Mouse (Mus musculus): Measurements from ENCODE around the gene Sox5.

GRCm38 (mm10) chr6:144297131-144297530 lies 484.6 kb downstream of the Sox5 start:
- no peak for TF ChIP-seq CTCF (IDR thresholded peaks at IDR 0.05; ENCODE audit: borderline replicate concordance, insufficient read depth, low read length)
- TF ChIP-seq POLR2A (IDR thresholded peaks at IDR 0.05; ENCODE audit: low read depth, low read length) = no peak

Measured in embryonic fibroblast, embryonic 13.5 days (primary cell).